Mouse (Mus musculus) forelimb bud, embryonic 11.5 days (tissue): ENCODE results near the gene Snrk.

Experiments
- DNase-seq: peaks from one replicate; pipeline ENCODE4 v3.0.0-alpha.2; 2012; ENCODE audit warnings: low read depth, low spot score

Snrk gene

GRCm38 (mm10) chr9:122117112-122117616 is at the start of gene Snrk:
Gene Snrk, plus strand, starts transcription at chr9:122117266.
- peak; percentile 88 for DNase-seq

- DNase-seq = no peak
Observed at GRCm38 (mm10) chr9:122067654-122068053, 49.4 kb upstream of the Snrk start.

GRCm38 (mm10) chr9:122069560-122070174 is 47.4 kb upstream of the Snrk start:
- DNase-seq = no peak

- no peak for DNase-seq
Observed at GRCm38 (mm10) chr9:122073980-122074379, 43.1 kb upstream of the Snrk start.

- DNase-seq = no peak
Observed at GRCm38 (mm10) chr9:122074575-122074974, 42.5 kb upstream of the Snrk start.

GRCm38 (mm10) chr9:122078456-122078855 is 38.6 kb upstream of the Snrk start:
- DNase-seq = no peak

GRCm38 (mm10) chr9:122083698-122084097 is 33.4 kb upstream of the Snrk start:
- no peak for DNase-seq

GRCm38 (mm10) chr9:122084175-122084574 is 32.9 kb upstream of the Snrk start:
- DNase-seq = no peak

GRCm38 (mm10) chr9:122084636-122085035 is 32.4 kb upstream of the Snrk start:
- no peak for DNase-seq

- no peak for DNase-seq
Observed at GRCm38 (mm10) chr9:122085055-122085454, 32.0 kb upstream of the Snrk start.

GRCm38 (mm10) chr9:122085550-122086205 is 31.4 kb upstream of the Snrk start:
- no peak for DNase-seq

GRCm38 (mm10) chr9:122087086-122087485 is 30.0 kb upstream of the Snrk start:
- no peak for DNase-seq

- no peak for DNase-seq
Observed at GRCm38 (mm10) chr9:122091171-122091570, 25.9 kb upstream of the Snrk start.

GRCm38 (mm10) chr9:122091782-122092228 is 25.3 kb upstream of the Snrk start:
- DNase-seq = no peak

GRCm38 (mm10) chr9:122094171-122094570 is 22.9 kb upstream of the Snrk start:
- DNase-seq = no peak

- DNase-seq = no peak
Observed at GRCm38 (mm10) chr9:122096822-122097511, 20.1 kb upstream of the Snrk start.

GRCm38 (mm10) chr9:122097535-122097934 is 19.5 kb upstream of the Snrk start:
- DNase-seq = no peak

- DNase-seq = no peak
Observed at GRCm38 (mm10) chr9:122100584-122101127, 16.4 kb upstream of the Snrk start.

- peak; percentile 5 for DNase-seq
Observed at GRCm38 (mm10) chr9:122101196-122101595, 15.9 kb upstream of the Snrk start.

GRCm38 (mm10) chr9:122103550-122104284 is 13.3 kb upstream of the Snrk start:
- no peak for DNase-seq

- no peak for DNase-seq
Observed at GRCm38 (mm10) chr9:122104285-122104829, 12.7 kb upstream of the Snrk start.
